Mouse (Mus musculus) ES-E14 (cell line): ENCODE measurements around the gene Irs4. TPM values are rescaled to one million over a fixed set of nuclear protein-coding genes. Genes with fewer than 3 reads are reported as not detected.
A peak's percentile ranks its signal among the peaks of the same experiment; 100 is the strongest.

Experiments
- DNase-seq: peaks from one replicate; pipeline ENCODE4 v3.0.0-alpha.2; 2013; ENCODE audit warnings: low read depth, low spot score
- H3K27ac ChIP-seq: 2 replicates; pipeline ENCODE4 v1.5.1; 2012; ENCODE audit warnings: low read depth, mild to moderate bottlenecking, low read length, moderate library complexity, mixed read lengths; ENCODE audit not compliant: poor library complexity, insufficient read depth, severe bottlenecking
- H3K36me3 ChIP-seq: 2 replicates; pipeline ENCODE4 v1.6.1; 2012; ENCODE audit warnings: mild to moderate bottlenecking, low read length, moderate library complexity, mixed read lengths; ENCODE audit not compliant: control insufficient read depth, poor library complexity, insufficient read depth, severe bottlenecking
- H3K4me1 ChIP-seq, 2 experiments: fragments of 150-350 bp in 1 of 2; sonication (generic) in 1 of 2; 2 replicates each; pipeline ENCODE4 v1.6.1; 2012; ENCODE audit warnings: low read length in 2 of 2, mild to moderate bottlenecking in 1 of 2, mixed read lengths in 1 of 2; ENCODE audit not compliant: control insufficient read depth in 2 of 2, insufficient read depth in 2 of 2, poor library complexity in 1 of 2
- H3K4me3 ChIP-seq, 2 experiments: fragments of 150-350 bp in 1 of 2; sonication (generic) in 1 of 2; 2 replicates each; pipeline ENCODE4 v1.5.1; 2012; ENCODE audit warnings: low read length in 2 of 2, low read depth in 1 of 2, mild to moderate bottlenecking in 1 of 2, mixed read lengths in 1 of 2; ENCODE audit not compliant: insufficient read depth in 1 of 2, poor library complexity in 1 of 2, severe bottlenecking in 1 of 2
- H3K9ac ChIP-seq: 2 replicates; pipeline ENCODE4 v1.6.1; 2012; ENCODE audit warnings: low read depth, mild to moderate bottlenecking, low read length, mixed read lengths; ENCODE audit not compliant: poor library complexity, insufficient read depth, severe bottlenecking
- H3K9me3 ChIP-seq: fragments of 150-350 bp; sonication (generic); 2 replicates; pipeline ENCODE4 v1.6.1; 2012; ENCODE audit warnings: low read depth, mild to moderate bottlenecking, low read length; ENCODE audit not compliant: control insufficient read depth, insufficient read depth
- CHD2 ChIP-seq: IDR thresholded peaks from 2 replicates; pipeline ENCODE4 v1.6.1; 2014; ENCODE audit warnings: mild to moderate bottlenecking, low read depth, low read length, inconsistent platforms
- HCFC1 ChIP-seq: IDR thresholded peaks from 2 replicates; pipeline ENCODE4 v1.6.1; 2012; ENCODE audit warnings: low read length, inconsistent platforms, borderline replicate concordance; ENCODE audit not compliant: insufficient read depth
- MAFK ChIP-seq: IDR thresholded peaks from 2 replicates; pipeline ENCODE4 v1.6.1; 2014; ENCODE audit warnings: mild to moderate bottlenecking, low read depth, low read length, inconsistent platforms; ENCODE audit not compliant: insufficient read depth
- ZC3H11A ChIP-seq: IDR thresholded peaks from 2 replicates; pipeline ENCODE4 v1.6.1; 2012; ENCODE audit warnings: low read depth, mild to moderate bottlenecking, inconsistent platforms, low read length, borderline replicate concordance
- ZNF384 ChIP-seq: IDR thresholded peaks from 2 replicates; pipeline ENCODE4 v1.6.1; 2012; ENCODE audit warnings: low read depth, low read length, inconsistent platforms
- in situ Hi-C, 2 experiments: fragments of 600-800 bp; cut with MboI; formaldehyde crosslinking; loops; one replicate each; pipeline ENCODE4 v1.15.1; 2025; ENCODE audit warnings: low sequenced_read_pairs in 2 of 2, inconsistent platforms in 1 of 2; ENCODE audit not compliant: unreplicated experiment in 2 of 2
- total RNA-seq: library from RNA; depleted of rRNA; stranded (reverse); fragments of 300-350 nt; gene quantifications from 2 replicates; pipeline ENCODE4 v1.2.3, GENCODE M21; 2012; rRNA removed

The Irs4 gene
- total RNA-seq, 1 experiment: 0.36 TPM

DNA sequence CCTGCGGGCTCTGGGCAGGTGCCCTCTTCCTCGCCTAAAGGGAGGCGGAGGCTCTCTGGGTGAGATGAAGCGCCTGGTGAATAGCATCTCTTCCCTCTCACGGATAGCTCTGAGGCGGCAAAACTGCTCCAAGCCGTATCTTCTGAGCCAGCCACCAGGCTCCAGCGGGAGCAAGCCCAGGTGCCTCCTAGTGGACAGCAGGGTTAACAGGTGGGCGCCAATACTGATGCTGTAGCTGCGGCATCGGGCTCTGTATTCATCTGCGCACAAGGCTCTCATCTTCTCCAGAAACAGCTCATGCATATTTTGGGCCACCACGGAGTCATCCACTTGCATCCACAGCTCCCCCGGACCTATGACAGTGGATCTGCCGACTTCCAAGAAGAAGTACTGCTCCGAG is 1.1 kb downstream of the Irs4 start:
- in situ Hi-C loops: no loop called here
- TF ChIP-seq ZC3H11A: no peak
- no peak for TF ChIP-seq ZNF384
- TF ChIP-seq CHD2: no peak
- Histone ChIP-seq H3K27ac (no peak overlapping the region), H3K4me3 (peak overlapping the region; percentile 75 to 81; a peak in 3 of 4 replicates), H3K9ac (no peak overlapping the region), H3K36me3 (no peaks in the 10 kb centered on the region), H3K9me3 (no peaks in the 10 kb centered on the region), H3K4me1 (no peaks in the 10 kb centered on the region; a peak in 1 of 4 replicates)
- DNase-seq: no peak

DNA sequence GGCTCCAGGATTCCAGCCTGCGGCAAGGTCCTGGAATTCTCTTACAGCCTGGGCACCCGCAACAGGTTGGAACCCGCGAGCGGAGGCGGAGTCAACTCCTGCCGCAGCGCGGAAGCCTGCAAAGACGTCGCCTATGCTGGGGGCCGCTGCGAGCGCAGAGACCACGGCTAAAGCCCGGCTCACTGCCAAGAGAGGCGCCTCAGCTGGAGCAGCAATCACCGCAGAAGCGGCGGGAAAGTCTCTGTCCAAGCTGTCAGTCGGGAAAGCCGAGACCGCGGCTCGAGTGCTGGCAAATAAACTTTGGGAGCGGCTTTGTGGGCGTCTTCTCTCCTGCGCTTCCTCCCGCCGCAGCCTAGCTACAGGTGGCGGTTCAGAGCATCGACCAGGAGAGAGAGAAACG is 3.3 kb downstream of the Irs4 start:
- Histone ChIP-seq H3K27ac (no peak overlapping the region), H3K9ac (no peak overlapping the region), H3K4me3 (peak overlapping the region; percentile 19 to 20; a peak in 2 of 4 replicates), H3K36me3 (no peaks in the 10 kb centered on the region), H3K4me1 (no peaks in the 10 kb centered on the region; a peak in 1 of 4 replicates), H3K9me3 (no peaks in the 10 kb centered on the region)
- TF ChIP-seq ZNF384 (no peak), MAFK (no peak), HCFC1 (no peak), CHD2 (no peak), ZC3H11A (no peak)
- in situ Hi-C loops: no loop called here
- DNase-seq: no peak

Other genes starting within 250 kb of the Irs4 start
- gene Col4a5, start 249.9 kb downstream of the Irs4 start, total RNA-seq: 5.0 and 10.4 TPM in 2 replicates
- gene Gm15294, start 150.0 kb upstream of the Irs4 start, total RNA-seq: not detected in 2 replicates